Mouse (Mus musculus) left cerebral cortex, adult 9 months (tissue): ENCODE measurements around the gene Zfr2.
"Not testable (repeated sequence)": the region's sequence is repeated elsewhere in the genome, so short reads cannot be mapped to it uniquely, and the experiment has no call there.

Source experiments
- DNase-seq, 2 experiments: peaks; one replicate each; pipeline ENCODE4 v3.0.0; 2022; ENCODE audit warnings: low spot score in 2 of 2

Zfr2 gene

DNA sequence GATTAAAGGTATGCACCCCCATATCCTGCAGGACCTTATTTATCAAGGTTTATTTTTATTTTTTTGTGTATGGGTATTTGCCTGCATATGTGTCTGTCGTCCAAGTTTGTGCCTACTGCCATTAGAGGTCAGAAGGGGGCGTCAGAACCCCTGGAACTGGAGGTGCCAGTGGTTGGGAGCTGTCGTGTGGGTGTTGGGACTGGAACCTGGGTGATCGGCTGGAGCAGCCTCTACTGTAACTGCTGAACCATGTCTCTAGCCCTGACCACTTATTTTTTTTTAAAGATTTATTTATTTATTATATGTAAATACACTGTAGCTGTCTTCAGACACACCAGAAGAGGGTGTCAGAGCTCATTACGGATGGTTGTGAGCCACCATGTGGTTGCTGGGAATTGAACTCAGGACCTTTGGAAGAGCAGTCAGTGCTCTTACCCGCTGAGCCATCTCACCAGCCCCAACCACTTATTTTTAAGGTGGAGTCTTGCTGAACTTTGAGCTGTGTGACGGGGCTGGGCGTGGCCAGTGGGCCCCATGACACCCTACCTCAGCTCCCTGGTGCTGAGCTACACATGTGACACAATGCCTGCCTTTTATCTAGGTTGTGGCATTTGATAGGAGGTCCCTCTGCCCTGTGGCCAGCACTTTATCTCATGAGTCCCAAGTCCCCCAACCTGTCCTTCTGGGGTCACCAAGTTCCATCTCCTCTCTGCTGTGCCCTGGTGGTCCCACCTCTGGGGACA is 29.8 kb upstream of the Zfr2 start:
- no peak for DNase-seq

- no peak for DNase-seq
Observed at GRCm38 (mm10) chr10:81204137-81204536, 28.8 kb upstream of the Zfr2 start.

DNA sequence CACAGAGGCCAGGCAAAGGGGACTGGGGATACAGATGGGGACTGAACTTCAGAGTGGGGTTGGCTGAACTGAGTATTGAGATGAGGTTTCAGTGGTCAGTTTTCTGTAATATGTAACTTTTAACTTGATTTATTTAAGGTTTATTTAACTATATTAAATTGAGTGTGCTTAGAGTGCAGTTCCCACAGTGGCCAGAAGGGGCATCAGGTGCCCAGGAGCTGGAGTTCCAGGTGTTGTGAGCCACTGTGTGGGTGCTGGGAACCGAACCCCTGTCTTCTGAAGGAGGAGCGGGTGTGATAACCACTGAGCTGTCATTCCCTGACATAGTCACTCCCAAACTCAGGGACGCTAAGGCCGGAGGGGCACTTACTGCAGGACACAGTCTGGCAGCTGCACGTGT is 22.8 kb upstream of the Zfr2 start:
- no peak for DNase-seq

DNA sequence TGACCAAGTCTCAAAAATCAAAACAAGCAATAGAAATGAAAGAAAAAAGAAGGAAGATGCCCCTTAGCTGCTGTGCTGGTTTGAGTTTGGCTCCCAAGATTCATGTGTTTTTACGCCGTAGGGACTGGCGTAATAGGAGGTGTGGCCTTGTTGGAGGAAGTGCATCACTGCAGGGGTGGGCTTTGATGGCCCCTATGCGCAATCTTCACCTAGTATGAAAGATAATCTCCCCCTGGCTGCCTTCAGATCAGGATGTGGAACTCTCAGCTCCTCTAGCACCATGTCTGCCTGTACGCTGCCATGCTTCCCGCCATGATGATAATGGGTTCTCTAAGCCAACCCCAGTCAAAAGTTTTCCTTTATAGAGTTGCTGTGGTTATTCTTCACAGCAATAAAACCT is 16.7 kb upstream of the Zfr2 start:
- DNase-seq, result no peak

GRCm38 (mm10) chr10:81216810-81217209 is 16.1 kb upstream of the Zfr2 start:
- no peak for DNase-seq

- DNase-seq, result not testable (repeated sequence)
Observed at GRCm38 (mm10) chr10:81217267-81217666, 15.7 kb upstream of the Zfr2 start.

DNA sequence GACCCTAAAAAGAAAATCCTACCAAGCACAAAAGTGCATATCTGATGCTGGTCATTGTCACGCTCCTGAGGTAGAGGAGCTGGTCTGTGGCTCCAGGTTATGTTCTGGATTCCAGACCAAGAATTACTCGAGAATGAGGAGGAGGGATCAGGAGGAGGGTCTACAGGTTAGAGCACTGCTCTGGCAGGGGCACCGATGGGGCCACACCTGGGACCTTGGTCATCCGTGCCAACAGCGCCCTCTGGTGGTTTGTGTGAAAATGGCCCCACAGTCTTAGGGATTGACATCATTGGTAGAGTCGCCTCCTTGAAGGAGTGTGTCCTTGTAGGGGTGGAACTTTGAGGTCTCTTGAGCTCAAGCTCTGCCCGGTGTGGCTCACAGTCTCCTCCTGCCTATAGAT is 15.0 kb upstream of the Zfr2 start:
- DNase-seq, result peak in 1 of 2 experiments; percentile 48

GRCm38 (mm10) chr10:81221402-81222015 is 11.4 kb upstream of the Zfr2 start:
- DNase-seq, result no peak

DNA sequence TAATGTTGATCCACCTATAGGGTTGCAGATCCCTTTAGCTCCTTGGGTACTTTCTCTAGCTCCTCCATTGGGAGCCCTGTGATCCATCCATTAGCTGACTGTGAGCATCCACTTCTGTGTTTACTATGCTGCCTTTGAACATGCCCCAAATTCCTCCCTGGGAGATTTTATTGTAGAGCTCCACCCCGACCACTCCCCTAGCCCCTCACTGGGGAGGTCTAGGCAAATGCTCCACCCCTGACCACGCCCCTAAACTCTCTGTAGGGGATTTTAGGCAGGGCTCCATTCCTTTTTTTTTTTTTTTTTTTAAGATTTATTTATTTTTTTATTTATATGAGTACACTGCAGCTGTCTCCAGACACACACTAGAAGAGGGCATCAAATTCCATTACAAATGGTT is 9.2 kb upstream of the Zfr2 start:
- not testable (repeated sequence) for DNase-seq

GRCm38 (mm10) chr10:81229735-81230437 is 3.1 kb upstream of the Zfr2 start:
- DNase-seq, result peak in 1 of 2 experiments; percentile 50

GRCm38 (mm10) chr10:81230438-81231332 is 2.3 kb upstream of the Zfr2 start, which contains the start of gene Atcay:
Gene Atcay, minus strand, starts transcription at chr10:81230833.
- DNase-seq, result peak; percentile 76 to 87

DNA sequence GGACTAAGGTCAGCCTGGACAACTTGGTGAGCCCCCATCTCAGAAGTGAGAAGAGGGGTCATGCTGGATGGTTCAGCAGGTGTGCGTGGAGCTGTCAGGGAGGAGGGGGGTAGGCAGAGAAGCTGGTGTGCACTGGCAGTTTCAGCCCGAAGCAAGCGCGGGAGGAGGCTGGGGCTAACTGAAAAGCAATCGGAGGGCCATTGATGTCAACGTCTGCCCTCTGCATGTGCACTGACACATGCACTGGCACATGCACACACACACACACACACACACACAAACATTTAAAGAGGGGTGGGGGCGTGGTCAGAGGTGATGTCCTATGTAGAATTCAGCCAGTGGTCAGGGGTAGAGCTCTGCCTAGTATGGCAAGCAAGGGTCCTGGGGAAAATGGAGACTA is 1.5 kb upstream of the Zfr2 start:
- DNase-seq, result no peak

DNA sequence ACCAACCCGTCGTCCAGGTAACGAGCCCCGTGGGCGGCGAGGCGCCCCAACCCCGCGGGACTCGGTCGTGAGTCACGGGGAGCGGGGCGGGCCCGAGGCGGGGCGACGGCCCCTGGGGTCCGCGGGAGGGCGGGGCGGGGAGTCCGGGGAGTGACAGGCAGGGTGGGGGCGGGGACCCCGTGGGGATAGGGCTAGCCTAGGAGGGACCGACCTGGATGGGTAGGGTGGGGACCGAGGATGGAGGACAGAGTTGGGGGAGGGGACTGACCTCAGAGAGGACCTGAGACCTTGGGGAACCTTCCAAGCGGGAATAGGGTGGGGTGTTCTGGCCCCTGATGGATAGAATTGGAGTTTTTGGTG is 251 bp downstream of the Zfr2 start:
- no peak for DNase-seq

GRCm38 (mm10) chr10:81234206-81234605 is 1.3 kb downstream of the Zfr2 start:
- DNase-seq, result no peak

DNA sequence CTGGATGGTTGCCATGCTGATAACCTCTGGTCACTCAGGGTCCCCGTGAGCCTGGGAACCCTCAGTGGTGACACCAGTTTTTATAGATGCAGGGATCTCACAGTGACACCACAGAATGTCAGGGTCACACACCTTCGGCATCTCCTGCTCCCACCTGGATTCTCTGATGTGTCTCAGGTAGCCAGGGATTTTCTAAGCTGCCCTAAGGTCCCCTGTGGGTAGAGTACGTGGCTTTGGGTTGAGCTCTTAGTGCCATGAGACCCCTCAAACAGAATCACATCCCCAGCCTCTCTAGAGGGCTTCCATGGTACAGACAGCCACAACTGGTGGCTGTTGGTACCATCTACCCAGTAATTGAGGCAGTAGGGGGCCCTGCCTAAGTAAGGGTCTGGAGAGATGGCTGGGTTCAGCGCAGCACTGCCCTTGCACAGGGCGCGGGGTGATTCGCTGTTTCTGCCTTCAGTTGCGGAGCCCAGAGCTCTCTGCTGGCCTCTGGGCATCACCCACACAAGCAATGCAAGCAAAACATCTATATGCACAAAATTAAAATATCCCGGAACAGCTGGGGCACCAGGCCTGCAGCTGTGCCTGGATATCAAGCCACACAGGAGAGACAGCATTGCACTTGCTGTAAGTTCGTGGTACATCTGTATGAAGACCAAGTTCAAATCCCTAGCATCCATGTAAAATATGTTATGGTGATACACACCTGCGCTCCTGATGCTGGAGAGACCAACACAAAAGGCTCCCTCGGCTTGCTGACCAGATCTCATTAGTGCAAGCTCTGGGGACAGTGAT is 3.7 kb downstream of the Zfr2 start:
- no peak for DNase-seq

DNA sequence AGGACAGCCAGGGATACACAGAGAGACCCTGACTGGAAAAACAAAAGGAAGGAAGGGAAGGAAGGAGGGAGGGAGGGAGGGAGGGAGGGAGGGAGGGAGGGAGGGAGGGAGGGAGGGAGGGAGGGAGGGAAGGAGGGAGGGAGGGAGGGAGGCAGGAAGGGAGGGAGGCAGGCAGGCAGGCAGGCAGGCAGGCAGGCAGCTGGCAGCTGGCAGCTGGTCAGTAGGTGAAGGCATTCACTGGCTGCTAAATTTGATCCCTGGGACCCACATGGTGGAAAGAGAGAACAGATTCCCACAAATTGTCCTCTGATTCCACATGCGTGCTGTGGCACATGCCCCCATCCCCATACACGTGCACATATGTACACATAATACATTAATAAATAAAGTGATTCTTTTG is 5.7 kb downstream of the Zfr2 start:
- DNase-seq, result no peak

DNA sequence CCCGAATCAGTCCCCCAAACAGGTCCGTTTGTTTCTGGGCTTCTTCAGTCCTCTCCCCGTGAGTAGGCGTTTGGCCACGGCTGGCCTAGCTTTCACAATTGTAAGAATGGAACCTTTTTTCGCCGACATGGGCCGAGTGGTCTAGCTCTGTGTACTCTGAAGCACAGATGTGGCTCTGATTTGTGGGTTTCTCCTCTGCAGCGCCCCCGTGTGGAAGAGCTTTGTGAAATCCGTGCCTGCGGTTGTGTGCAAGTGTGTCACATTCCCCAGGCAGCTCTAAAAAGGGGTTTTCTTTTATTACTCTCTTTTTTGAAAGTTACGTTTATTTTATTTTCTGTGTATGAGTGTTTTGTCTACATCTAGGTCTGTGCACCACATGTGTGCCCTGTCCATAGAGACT is 7.9 kb downstream of the Zfr2 start:
- DNase-seq, result peak in 1 of 2 experiments; percentile 73

DNA sequence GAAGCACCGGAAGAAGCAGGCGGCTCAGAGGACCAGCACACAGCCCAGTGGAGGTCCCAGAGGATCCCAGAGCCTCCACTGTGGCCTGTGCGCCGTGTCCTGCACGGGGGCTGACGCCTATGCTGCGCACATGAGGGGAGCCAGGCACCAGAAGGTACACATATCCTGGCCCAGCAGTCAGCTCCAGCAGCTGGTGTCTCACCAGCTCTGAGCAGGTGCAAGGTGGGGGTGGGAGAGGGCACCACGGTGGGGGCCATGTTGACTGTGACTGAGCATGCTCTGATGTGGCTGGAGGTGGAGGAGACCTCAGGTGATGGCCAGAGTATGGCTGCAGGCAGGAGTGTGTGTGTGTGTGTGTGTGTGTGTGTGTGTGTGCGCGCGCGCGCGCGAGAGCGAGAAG is 9.1 kb downstream of the Zfr2 start:
- DNase-seq, result no peak

DNA sequence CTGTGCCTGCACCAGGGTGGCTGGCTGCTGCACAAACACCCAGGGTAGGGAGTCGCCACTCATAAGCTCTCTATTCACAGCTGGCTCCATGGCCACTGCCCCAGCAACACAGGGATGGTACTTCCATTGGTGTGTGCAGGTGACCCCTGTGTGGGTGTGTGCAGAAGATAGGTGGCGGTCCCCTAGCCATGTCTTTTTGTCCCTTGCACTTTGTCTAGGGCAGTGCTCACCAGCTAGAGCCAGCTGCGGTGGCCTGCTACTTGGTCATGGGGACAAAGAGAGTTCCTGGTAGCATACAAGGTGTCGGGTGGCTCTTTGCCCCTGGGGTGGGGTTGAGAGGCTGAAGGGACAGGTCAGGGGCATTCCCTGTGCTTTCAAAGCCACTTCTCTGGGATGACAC is 11.2 kb downstream of the Zfr2 start:
- no peak for DNase-seq

DNA sequence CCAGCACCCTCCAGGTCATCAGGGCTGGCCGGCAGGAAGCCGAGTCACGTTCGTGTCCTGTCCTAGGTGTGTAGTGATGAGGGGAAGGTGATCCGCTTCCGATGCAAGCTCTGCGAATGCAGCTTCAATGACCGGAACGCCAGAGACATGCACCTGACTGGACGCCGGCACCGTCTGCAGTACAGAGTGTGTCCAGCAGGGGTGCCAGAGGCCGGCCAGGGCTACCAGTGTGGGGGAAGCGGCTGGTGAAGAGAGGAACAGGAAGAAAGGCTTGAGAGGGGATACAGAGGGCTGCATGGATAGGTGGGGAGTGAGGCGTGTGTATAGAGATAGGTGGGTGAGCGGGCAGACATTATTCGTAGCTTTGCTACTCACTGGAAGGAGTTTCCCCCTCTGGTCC is 11.6 kb downstream of the Zfr2 start:
- peak in 1 of 2 experiments; percentile 81 for DNase-seq

- peak in 1 of 2 experiments; percentile 61 for DNase-seq
Observed at GRCm38 (mm10) chr10:81245166-81245565, 12.2 kb downstream of the Zfr2 start.
